Mouse (Mus musculus) liver, embryonic 14.5 days (tissue): ENCODE data around the gene Dvl1.

ENCODE experiments used
- CTCF ChIP-seq: IDR thresholded peaks from 2 replicates; pipeline ENCODE4 v1.5.1; 2016; ENCODE audit warnings: antibody characterized with exemption, low read depth, control low read depth
- EP300 ChIP-seq: IDR thresholded peaks from 2 replicates; pipeline ENCODE4 v1.6.1; 2016; ENCODE audit warnings: antibody characterized with exemption, low read depth

GRCm38 (mm10) chr4:155843231-155843630 lies 4.0 kb upstream of the Dvl1 start:
- no peak for TF ChIP-seq CTCF
- no peak for TF ChIP-seq EP300
